Mouse (Mus musculus) neural tube, embryonic 12.5 days (tissue): ENCODE data around the gene Ccnd3. TPM values are rescaled to one million over a fixed set of nuclear protein-coding genes. Genes with fewer than 3 reads are reported as not detected.
"Not testable (repeated sequence)": the region's sequence is repeated elsewhere in the genome, so short reads cannot be mapped to it uniquely, and the experiment has no call there.

Experiments
- ATAC-seq: fragments of 200-750 bp; cut with Nextera tagmentation; 2 replicates; pipeline ENCODE4 v1.8.0; 2017; ENCODE audit warnings: low read depth, mild to moderate bottlenecking, moderate TSS enrichment, moderate library complexity; ENCODE audit not compliant: low FRiP score
- H3K27ac ChIP-seq: fragments of 300-500 bp; sonication (generic); 2 replicates; pipeline ENCODE4 v1.5.1; 2016
- H3K27me3 ChIP-seq: fragments of 300-500 bp; sonication (generic); replicated peaks from 2 replicates; pipeline ENCODE4 v1.6.1; 2016; ENCODE audit warnings: mild to moderate bottlenecking
- H3K36me3 ChIP-seq: fragments of 300-500 bp; sonication (generic); 2 replicates; pipeline ENCODE4 v1.6.1; 2016; ENCODE audit warnings: mild to moderate bottlenecking
- H3K4me1 ChIP-seq: fragments of 300-500 bp; sonication (generic); 2 replicates; pipeline ENCODE4 v1.6.1; 2016
- H3K4me2 ChIP-seq: fragments of 300-500 bp; sonication (generic); replicated peaks from 2 replicates; pipeline ENCODE4 v1.6.1; 2016; ENCODE audit warnings: mild to moderate bottlenecking
- H3K4me3 ChIP-seq: fragments of 300-500 bp; sonication (generic); 2 replicates; pipeline ENCODE4 v1.5.1; 2016
- H3K9ac ChIP-seq: fragments of 300-500 bp; sonication (generic); 2 replicates; pipeline ENCODE4 v1.6.1; 2016; ENCODE audit warnings: mild to moderate bottlenecking
- H3K9me3 ChIP-seq: fragments of 300-500 bp; sonication (generic); 2 replicates; pipeline ENCODE4 v1.6.1; 2016; ENCODE audit warnings: mild to moderate bottlenecking
- WGBS: fragments of 180-500 bp; shearing (Covaris S2); methylation state at CpG from one replicate; pipeline ENCODE4 v1.1.7; 2016; 5-methylcytosine and 5-hydroxymethylcytosine counted together
- polyA plus RNA-seq: library from polyadenylated mRNA; unstranded; fragments of >200 nt; fragmentation: Nextera tagmentation; extraction: Ambion mirVana; gene quantifications from 2 replicates; pipeline ENCODE4 v1.2.1, GENCODE M21; 2016

Ccnd3 gene
- polyA plus RNA-seq, 1 experiment from 2014 or later = 146 TPM

DNA sequence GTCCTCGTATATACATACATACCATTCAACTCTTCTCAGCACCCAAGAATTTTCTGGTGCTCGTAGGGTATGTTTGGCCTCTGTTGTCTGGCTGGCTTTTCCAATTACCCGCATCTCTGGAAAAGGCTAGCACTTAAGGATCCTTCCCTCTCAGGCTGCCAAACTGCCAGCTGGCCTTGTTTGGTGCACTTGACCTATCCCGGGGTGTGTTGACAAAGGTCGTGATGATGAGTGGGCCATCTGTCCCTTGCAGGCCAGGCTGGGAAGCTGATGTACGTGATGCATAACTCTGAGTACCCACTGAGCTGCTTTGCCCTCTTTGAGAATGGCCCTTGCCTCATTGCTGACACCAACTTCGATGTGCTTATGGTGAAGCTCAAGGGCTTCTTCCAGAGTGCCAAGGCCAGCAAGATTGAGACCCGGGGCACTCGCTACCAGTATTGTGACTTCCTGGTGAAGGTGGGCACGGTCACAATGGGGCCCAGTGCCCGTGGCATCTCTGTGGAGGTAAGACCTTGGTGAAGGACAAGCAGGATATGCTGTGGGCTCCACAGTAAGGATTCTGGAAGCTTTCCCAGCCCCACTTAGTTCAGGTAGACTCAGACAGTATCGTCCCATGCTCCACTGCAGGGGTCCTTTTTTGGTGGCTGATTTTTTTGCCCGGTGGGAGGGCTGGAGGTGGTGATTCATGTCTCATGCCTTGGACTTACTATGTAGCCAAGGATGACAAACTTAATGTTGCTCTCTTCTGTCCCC is 113.9 kb downstream of the Ccnd3 start:
- Histone ChIP-seq H3K9me3 (no peaks in the 10 kb centered on the region), H3K27me3 (no peaks in the 10 kb centered on the region), H3K4me1 (no peaks in the 10 kb centered on the region), H3K27ac (no peak overlapping the region), H3K4me3 (no peak overlapping the region), H3K36me3 (peaks cover 70% of the 10 kb centered on the region), H3K4me2 (no peak overlapping the region), H3K9ac (no peak overlapping the region)
- ATAC-seq = no peak
- 89% methylated on average over 13 of the region's 13 CpGs for WGBS

DNA sequence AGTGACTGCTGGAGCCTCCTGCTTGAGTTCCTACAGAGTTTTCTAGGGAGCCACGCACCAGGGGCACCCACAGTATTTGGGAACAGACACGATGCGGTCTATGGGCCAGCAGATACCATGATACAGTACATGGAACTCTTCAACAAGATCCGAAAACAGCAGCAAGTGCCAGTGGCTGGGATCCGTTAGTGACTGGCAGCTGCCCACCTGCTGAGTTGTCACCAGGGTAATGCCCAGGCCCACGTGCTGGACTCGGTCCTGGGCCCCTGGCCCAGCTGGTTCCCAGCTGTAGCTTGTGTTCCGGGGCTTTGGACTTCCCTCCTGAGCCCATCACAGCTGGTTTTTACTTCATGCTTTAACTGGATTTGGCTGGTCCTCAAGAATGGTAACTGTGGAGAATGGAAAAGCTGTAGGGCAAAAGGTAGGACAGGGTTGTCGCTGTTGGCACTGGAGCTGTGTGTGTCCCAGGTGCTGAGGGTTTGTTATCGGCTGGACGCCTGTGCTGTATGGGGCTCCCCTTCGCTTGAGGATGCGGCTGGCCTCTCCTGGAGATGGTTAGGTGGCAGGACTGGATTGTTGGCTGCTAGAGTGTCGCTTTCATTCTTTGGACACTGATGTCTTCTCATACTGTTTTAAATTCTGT is 118.2 kb downstream of the Ccnd3 start:
- 95% methylated on average over 14 of the region's 14 CpGs for WGBS
- Histone ChIP-seq H3K4me3 (no peak overlapping the region), H3K4me1 (0 out of 2 replicates have a peak, but pooled peaks cover under 1% of the 10 kb centered on the region), H3K27ac (no peak overlapping the region), H3K36me3 (peaks cover 63% of the 10 kb centered on the region), H3K27me3 (no peaks in the 10 kb centered on the region), H3K9ac (no peak overlapping the region), H3K4me2 (no peak overlapping the region), H3K9me3 (no peaks in the 10 kb centered on the region)
- no peak for ATAC-seq

DNA sequence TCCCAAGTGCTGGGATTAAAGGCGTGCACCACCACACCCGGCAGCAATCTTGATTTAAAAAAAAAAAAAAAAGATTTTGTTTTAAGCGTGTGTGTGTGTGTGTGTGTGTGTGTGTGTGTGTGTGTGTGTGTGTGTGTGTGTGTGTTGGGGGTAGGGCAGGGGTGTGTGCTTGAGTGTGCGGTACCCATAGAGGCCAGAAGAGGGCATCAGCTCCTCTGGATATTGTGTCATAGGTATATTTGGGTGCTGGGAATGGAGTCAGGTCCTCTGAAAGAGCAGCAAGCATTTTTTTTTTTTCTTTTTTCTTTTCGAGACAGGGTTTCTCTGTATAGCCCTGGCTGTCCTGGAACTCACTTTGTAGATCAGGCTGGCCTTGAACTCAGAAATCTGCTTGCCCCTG is 119.7 kb downstream of the Ccnd3 start:
- H3K9ac ChIP-seq = not testable (repeated sequence)
- WGBS = 99% methylated on average over 4 of the region's 5 CpGs
- peaks cover 53% of the 10 kb centered on the region for H3K36me3 ChIP-seq

DNA sequence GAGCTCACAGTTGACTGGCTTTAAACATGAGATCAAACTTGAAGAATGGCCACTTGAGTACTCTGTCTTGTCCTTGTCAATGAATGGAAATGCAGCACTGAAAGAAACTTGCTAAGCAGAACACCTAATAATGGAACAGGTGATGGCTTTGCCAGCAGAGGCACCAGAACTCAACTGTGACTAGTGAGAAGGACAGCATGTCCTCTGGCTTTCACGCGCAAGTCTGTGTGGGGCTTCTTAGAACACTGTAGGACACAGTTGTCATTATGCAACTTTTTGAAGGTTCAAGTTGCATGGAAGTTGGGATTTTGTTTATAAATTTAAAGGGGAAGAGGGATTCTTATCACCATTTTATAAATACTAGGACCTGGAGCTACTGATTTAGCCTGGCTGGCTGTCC is 120.2 kb downstream of the Ccnd3 start:
- Histone ChIP-seq H3K9me3 (no peaks in the 10 kb centered on the region), H3K4me2 (no peak overlapping the region), H3K4me1 (peaks cover 8% of the 10 kb centered on the region; the same call in 1 of the 2 replicates), H3K4me3 (no peak overlapping the region), H3K27me3 (no peaks in the 10 kb centered on the region), H3K36me3 (peaks cover 52% of the 10 kb centered on the region), H3K9ac (no peak overlapping the region), H3K27ac (no peak overlapping the region)
- WGBS = 97% methylated on average over 2 of the region's 2 CpGs
- no peak for ATAC-seq

More for the DNA sequence above, 119.7 kb downstream of the Ccnd3 start:
- H3K4me1 ChIP-seq, H3K4me3 ChIP-seq, H3K4me2 ChIP-seq, H3K9me3 ChIP-seq, ATAC-seq, H3K27ac ChIP-seq, H3K27me3 ChIP-seq: not testable (repeated sequence)

DNA sequence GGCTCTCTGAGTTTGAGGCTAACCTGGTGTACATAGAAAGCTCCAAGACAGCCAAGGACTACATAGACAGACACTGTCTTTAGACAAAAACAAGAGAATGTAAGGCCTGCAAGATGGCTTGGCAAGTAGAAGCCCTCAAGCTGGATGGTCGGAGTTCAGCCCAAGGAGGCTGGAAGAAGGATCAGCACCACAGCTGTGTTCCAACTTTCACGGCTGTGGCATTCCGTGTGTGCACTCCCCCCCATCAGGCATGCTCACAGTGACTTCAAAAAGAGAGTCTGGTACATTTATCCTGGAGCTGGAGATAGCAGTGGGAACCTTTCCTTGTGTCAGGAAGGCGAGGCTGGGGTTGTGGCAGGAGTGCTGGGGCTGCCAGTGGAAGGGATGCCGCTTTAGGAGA is 121.2 kb downstream of the Ccnd3 start:
- WGBS = 91% methylated on average over 5 of the region's 5 CpGs
- ATAC-seq = no peak
- H3K27me3 ChIP-seq = no peaks in the 10 kb centered on the region
- H3K4me3 ChIP-seq = no peak overlapping the region
- peaks cover 15% of the 10 kb centered on the region for H3K4me1 ChIP-seq
- no peak overlapping the region for H3K27ac ChIP-seq
- no peaks in the 10 kb centered on the region for H3K9me3 ChIP-seq
- peaks cover 50% of the 10 kb centered on the region for H3K36me3 ChIP-seq
- no peak overlapping the region for H3K9ac ChIP-seq
- no peak overlapping the region for H3K4me2 ChIP-seq

DNA sequence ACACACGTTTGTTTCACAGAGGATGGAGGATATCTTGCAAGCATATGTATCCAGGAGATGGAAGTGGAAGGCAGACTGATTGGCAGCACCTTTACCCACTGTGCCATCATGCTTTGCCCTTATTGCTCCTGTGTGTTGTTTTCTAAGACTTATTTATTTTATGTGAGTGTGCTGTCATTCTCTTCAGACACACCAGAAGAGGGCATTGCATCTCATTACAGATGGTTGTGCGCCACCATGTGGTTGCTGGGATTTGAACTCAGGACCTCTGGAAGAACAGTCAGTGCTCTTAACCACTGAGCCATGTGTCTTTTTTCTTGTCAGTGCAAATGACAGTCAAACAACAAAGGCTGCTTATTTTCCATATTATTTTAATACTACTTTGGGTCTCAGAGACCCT is 122.9 kb downstream of the Ccnd3 start:
- Histone ChIP-seq H3K27me3 (no peaks in the 10 kb centered on the region), H3K4me2 (peak overlapping the region; percentile 88), H3K4me3 (no peak overlapping the region), H3K27ac (no peak overlapping the region), H3K4me1 (peaks cover 27% of the 10 kb centered on the region), H3K9me3 (no peaks in the 10 kb centered on the region), H3K36me3 (peaks cover 35% of the 10 kb centered on the region), H3K9ac (no peak overlapping the region)
- WGBS = 76% methylated on average over 2 of the region's 2 CpGs
- no peak for ATAC-seq

DNA sequence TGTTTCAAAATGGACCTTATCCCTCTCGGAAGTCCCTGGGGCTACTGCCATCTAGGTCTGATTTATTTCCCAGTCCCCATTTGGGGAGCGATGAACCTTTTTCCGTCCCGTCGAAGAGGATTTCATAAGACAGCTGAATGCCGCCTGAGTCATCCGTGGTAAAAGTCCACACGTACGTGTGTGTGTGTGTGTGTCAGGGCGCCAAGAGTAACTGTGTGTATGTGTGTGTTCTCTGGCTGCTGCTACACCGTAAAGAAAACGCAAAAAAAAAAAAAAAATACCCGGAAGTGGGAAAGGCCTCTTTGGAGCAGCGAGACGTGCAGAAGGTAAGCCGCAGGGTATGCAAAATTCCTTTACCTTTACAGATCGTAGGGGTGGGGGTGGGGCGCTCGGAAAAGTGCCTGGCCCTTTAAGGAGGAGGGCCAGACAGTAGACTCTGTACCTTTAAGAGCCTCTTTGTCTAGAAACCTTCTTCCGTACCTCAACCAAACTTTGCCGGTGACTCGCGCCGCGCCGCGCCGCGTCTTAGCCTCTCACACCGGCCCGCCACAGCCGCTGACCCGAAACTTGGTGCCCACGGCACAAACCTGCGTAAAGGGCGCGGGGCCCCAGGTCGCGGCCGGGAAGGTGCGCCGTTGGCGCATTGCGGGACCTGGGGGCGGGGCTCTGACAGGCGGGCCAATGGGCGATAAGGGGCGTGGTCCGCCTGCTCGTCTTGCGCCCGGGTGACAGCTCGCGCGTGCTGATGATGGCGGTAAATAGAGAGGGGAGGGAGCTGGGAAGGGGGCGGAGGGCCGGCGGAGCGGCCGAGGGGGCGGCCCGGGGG is 124.2 kb downstream of the Ccnd3 start:
- Histone ChIP-seq H3K27ac (peak overlapping the region; percentile 69), H3K4me2 (peak overlapping the region; percentile 88), H3K9me3 (no peaks in the 10 kb centered on the region), H3K36me3 (peaks cover 22% of the 10 kb centered on the region), H3K4me3 (peak overlapping the region; percentile 58), H3K4me1 (peaks cover 32% of the 10 kb centered on the region), H3K9ac (peak overlapping the region; percentile 78), H3K27me3 (no peaks in the 10 kb centered on the region)
- under 1% methylated on average over 56 of the region's 63 CpGs for WGBS
- ATAC-seq = peak; percentile 94

DNA sequence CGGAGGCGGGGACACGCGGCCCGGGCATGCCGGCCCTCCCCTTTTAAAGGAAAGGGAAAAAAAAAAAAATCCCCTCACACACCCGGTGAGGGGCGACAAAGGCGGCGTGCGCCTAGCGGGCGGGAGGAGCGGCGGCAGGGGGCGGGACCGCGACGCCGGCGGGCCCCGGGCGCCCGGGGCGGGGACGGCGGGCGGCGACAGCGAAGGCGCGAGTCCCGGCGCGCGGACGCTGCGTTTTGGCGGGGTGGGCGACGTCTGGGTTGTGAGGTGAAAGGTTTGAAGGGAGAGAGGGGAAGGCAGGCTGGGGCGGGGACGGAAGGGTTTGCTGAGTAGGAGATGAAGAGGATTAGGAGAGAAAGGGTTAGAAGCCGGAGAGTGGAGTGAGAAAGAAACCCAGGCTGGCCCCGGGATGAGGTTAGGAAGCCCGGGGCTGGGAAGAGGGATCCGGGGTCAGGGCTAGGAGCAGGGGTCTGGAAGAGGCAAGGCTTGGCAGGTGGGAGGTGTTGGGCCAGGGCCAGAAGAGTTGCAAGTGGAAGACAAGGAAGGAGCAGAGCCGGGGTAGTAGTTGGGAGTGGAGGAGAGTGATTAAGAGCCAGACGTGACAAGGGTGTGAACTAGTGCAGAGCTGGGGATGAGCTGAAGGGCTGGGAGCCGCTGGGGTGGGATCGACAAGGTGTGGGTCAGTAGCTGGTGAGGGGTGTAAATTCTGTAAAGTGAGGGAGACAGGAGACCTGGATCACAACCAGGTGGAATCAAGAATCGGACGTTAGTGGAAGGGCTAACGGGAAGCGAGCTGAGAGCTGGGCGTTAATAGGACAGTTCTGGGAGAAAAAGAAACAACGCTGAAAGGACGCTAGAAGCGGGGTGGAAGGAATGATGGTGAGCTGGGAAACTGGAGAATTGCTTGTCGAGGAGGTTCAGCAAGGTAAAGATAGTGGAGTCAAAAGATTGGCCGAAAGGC is 125.1 kb downstream of the Ccnd3 start:
- under 1% methylated on average over 56 of the region's 61 CpGs for WGBS
- no peaks in the 10 kb centered on the region for H3K27me3 ChIP-seq
- H3K9me3 ChIP-seq = no peaks in the 10 kb centered on the region
- peaks cover 13% of the 10 kb centered on the region for H3K36me3 ChIP-seq
- peak overlapping the region; percentile 69 for H3K27ac ChIP-seq
- ATAC-seq = peak; percentile 72
- H3K4me2 ChIP-seq = peak overlapping the region; percentile 88
- H3K4me3 ChIP-seq = peak overlapping the region; percentile 58
- H3K4me1 ChIP-seq = peaks cover 32% of the 10 kb centered on the region
- peak overlapping the region; percentile 78 for H3K9ac ChIP-seq

DNA sequence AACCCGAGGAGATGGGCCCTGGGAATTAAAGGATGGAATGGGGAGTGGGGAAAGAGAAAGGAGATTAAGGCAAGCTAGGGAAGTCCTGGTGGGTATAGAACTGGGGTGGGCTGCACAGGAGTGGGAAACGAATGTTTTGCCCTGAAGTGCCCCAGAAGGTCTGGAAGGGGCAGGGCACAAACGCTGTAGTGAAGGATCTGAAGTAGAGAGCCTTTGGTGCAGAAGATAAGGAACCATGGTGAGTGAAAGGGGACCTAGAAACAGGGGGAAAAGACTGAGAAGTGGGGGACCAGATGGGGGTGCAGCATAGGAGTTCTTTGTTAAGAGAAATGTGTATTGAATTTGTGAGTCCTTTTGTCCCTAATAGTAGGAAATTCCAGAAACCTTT is 125.8 kb downstream of the Ccnd3 start, which contains the start of gene Usp49:
Gene Usp49 (plus strand): TSS at position 13 of the 388 bp plus-strand sequence.
- Histone ChIP-seq H3K27me3 (no peaks in the 10 kb centered on the region), H3K4me3 (peak within 1 kb of the TSS; percentile 58), H3K9me3 (no peaks in the 10 kb centered on the region), H3K36me3 (peaks cover 11% of the 10 kb centered on the region), H3K4me1 (peaks cover 32% of the 10 kb centered on the region), H3K4me2 (peak within 1 kb of the TSS; percentile 88), H3K9ac (peak within 1 kb of the TSS; percentile 78), H3K27ac (peak within 1 kb of the TSS; percentile 69)
- ATAC-seq = no peak
- 2% methylated on average over 3 of the region's 3 CpGs for WGBS

DNA sequence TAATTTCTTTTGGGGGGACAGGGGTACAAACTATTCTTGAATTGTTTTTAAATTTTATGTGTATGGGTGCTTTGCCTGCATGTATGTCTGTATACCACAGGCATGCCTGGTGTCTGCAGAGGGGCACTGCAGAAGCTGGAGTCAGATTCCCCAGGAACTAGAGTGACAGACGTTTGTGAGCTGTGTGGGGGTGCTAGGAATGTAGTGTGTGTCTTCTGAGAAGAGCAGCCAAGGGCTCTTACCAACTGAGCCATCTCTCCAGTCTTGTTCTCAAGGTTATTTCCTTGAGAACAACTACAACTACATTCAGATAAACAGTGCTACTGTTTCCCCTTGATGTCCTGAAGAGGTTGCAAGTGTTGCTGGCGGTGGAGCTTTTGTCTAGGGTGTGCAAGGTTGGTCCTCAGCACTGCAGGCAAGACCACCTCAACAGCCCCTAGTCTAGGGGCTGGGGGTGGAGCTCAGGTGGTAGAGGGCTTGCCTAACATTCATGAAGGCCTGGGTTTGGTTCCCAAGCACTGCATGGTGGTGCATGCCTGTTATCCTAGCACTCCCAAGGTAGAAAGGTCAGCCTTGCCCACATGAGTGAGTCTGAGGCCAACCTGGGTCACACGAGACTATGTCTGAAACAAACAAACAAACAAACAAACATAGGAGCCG is 127.5 kb downstream of the Ccnd3 start:
- Histone ChIP-seq H3K4me3 (no peak overlapping the region), H3K9me3 (no peaks in the 10 kb centered on the region), H3K36me3 (peaks cover 5% of the 10 kb centered on the region; the same call in 1 of the 2 replicates), H3K4me1 (peaks cover 32% of the 10 kb centered on the region), H3K27ac (no peak overlapping the region), H3K4me2 (peak overlapping the region; percentile 22), H3K27me3 (no peaks in the 10 kb centered on the region), H3K9ac (0 out of 2 replicates have a peak overlapping the region, but pooled peaks have one; percentile 5)
- ATAC-seq = no peak
- WGBS = 71% methylated on average over 4 of the region's 4 CpGs
